Mouse (Mus musculus) ES-Bruce4 (cell line): ENCODE measurements around the gene Tmod1. TPM values are rescaled to one million over a fixed set of nuclear protein-coding genes. Genes with fewer than 3 reads are reported as not detected.

ENCODE experiments used
- H3K27ac ChIP-seq: 2 replicates; pipeline ENCODE4 v1.5.1; 2012; ENCODE audit warnings: low read length, inconsistent platforms; ENCODE audit not compliant: insufficient read depth
- H3K27me3 ChIP-seq: 2 replicates; pipeline ENCODE4 v1.6.1; 2012; ENCODE audit warnings: mild to moderate bottlenecking, low read length, inconsistent platforms; ENCODE audit not compliant: control insufficient read depth, poor library complexity, insufficient read depth, severe bottlenecking
- H3K36me3 ChIP-seq: 2 replicates; pipeline ENCODE4 v1.6.1; 2012; ENCODE audit warnings: inconsistent platforms, mild to moderate bottlenecking, low read length, moderate library complexity; ENCODE audit not compliant: control insufficient read depth, poor library complexity, insufficient read depth, severe bottlenecking
- H3K4me1 ChIP-seq: one replicate; pipeline ENCODE4 v1.8.1; 2011; ENCODE audit warnings: low read length; ENCODE audit not compliant: control insufficient read depth, insufficient read depth
- H3K4me3 ChIP-seq: 2 replicates; pipeline ENCODE4 v1.5.1; 2011; ENCODE audit warnings: low read depth, mild to moderate bottlenecking, low read length
- H3K9ac ChIP-seq: 2 replicates; pipeline ENCODE4 v1.6.1; 2012; ENCODE audit warnings: low read depth, mild to moderate bottlenecking, inconsistent platforms; ENCODE audit not compliant: poor library complexity, severe bottlenecking
- H3K9me3 ChIP-seq: replicated peaks from 2 replicates; pipeline ENCODE4 v1.6.1; 2012; ENCODE audit warnings: mild to moderate bottlenecking, low read length, inconsistent platforms; ENCODE audit not compliant: control insufficient read depth, poor library complexity, insufficient read depth, severe bottlenecking
- CTCF ChIP-seq: IDR thresholded peaks from one replicate; pipeline ENCODE4 v1.8.1; 2011; ENCODE audit warnings: low read depth, low read length
- EP300 ChIP-seq: IDR thresholded peaks from 2 replicates; pipeline ENCODE4 v1.6.1; 2011; ENCODE audit warnings: low read depth, low read length; ENCODE audit not compliant: insufficient read depth
- POLR2A ChIP-seq: IDR thresholded peaks from one replicate; pipeline ENCODE4 v1.8.1; 2011; ENCODE audit warnings: low read length; ENCODE audit not compliant: insufficient read depth
- polyA plus RNA-seq: library from polyadenylated mRNA; stranded (reverse); fragments of >200 nt; gene quantifications from 2 replicates; pipeline ENCODE4 v1.2.4, GENCODE M21; 2011; ENCODE audit warnings: low read depth; ENCODE audit not compliant: missing spikeins, insufficient read depth, insufficient read length

Gene Tmod1
- polyA plus RNA-seq, 1 experiment: 0.72 TPM

- no peaks in the 10 kb centered on the region for H3K4me1 ChIP-seq
- H3K27ac ChIP-seq: no peak overlapping the region
- TF ChIP-seq CTCF (no peak), POLR2A (no peak)
- H3K36me3 ChIP-seq: no peaks in the 10 kb centered on the region
- H3K9me3 ChIP-seq: no peaks in the 10 kb centered on the region
- H3K27me3 ChIP-seq: peaks cover 5% of the 10 kb centered on the region; the same call in 1 of the 2 replicates
- H3K9ac ChIP-seq: no peak overlapping the region
- H3K4me3 ChIP-seq: no peak overlapping the region
Observed at GRCm38 (mm10) chr4:46043361-46043760, 4.6 kb downstream of the Tmod1 start.

- TF ChIP-seq EP300 (no peak), POLR2A (no peak), CTCF (no peak)
- no peak overlapping the region for H3K9ac ChIP-seq
- H3K9me3 ChIP-seq: no peaks in the 10 kb centered on the region
- no peak overlapping the region for H3K4me3 ChIP-seq
- no peaks in the 10 kb centered on the region for H3K27me3 ChIP-seq
- no peaks in the 10 kb centered on the region for H3K4me1 ChIP-seq
- no peaks in the 10 kb centered on the region for H3K36me3 ChIP-seq
- H3K27ac ChIP-seq: no peak overlapping the region
Observed at GRCm38 (mm10) chr4:46047971-46048370, 9.2 kb downstream of the Tmod1 start.

- no peaks in the 10 kb centered on the region for H3K9me3 ChIP-seq
- no peaks in the 10 kb centered on the region for H3K4me1 ChIP-seq
- H3K36me3 ChIP-seq: no peaks in the 10 kb centered on the region
- no peaks in the 10 kb centered on the region for H3K27me3 ChIP-seq
- no peak overlapping the region for H3K4me3 ChIP-seq
- H3K9ac ChIP-seq: no peak overlapping the region
- H3K27ac ChIP-seq: no peak overlapping the region
- TF ChIP-seq EP300 (no peak), POLR2A (no peak), CTCF (no peak)
Observed at GRCm38 (mm10) chr4:46048418-46048817, 9.7 kb downstream of the Tmod1 start.

DNA sequence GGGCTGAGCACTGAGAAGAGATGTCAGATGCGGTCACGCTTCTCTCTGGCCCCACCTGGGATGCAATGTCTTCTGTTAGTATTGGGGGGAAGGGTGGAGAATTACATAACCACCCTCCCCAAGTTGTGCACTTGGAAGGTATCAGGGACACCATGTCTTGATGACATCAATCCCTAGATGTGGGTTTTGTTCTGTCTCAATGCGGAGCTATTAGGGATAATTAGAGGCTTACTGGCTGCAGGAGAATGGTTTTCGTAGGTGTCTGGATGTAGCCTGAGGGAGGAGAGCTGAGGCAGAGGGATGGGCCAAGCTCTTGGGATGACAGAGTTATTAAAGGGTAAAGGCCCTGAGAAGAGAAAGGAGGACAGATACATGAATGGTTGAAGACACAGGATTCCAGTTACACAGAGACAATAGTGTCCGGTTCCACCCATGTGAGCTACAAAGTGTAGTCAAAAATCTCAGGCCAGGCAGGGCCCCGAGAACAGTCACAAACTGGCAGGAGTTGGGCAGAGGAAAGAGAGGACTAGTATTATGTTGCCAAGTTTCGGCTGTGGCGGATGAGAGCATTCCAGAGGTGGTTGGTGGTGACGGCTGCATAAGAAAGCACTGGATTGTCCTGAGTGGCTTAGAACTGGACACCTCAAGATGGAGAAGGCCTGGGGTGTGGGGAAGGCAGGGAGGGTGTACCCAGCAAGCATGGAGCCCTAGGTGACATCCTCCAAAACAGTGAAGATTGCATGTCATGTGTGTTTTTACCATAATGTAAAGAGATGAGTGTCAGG, 14.8 kb downstream of the Tmod1 start:
- no peaks in the 10 kb centered on the region for H3K4me1 ChIP-seq
- H3K27ac ChIP-seq: no peak overlapping the region
- peaks cover 7% of the 10 kb centered on the region for H3K9me3 ChIP-seq
- no peak overlapping the region for H3K9ac ChIP-seq
- no peaks in the 10 kb centered on the region for H3K27me3 ChIP-seq
- H3K36me3 ChIP-seq: no peaks in the 10 kb centered on the region
- no peak overlapping the region for H3K4me3 ChIP-seq
- TF ChIP-seq POLR2A (no peak), CTCF (no peak), EP300 (no peak)

DNA sequence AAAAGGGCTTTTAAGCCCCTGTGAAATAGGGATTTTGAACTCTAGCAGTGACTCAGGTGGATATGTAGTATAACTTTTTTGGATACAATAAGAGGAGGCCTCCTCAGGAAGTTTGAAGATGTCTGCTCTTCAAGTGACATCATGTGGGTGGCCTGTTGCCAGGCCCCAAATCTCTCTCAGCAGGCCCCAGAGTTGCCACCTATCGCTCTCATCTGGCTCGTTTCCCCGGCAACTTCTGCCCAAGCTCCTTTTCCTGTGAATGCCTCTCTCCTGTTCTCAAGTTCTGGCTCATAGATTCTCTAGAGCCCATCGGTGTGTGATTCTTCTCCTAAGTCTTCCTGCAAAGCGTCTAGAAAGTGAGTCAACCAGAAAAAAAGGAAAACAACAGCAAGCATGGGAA, 17.4 kb downstream of the Tmod1 start:
- TF ChIP-seq POLR2A (no peak), EP300 (no peak), CTCF (no peak)
- Histone ChIP-seq H3K9ac (no peak overlapping the region), H3K36me3 (no peaks in the 10 kb centered on the region), H3K4me1 (no peaks in the 10 kb centered on the region), H3K4me3 (no peak overlapping the region), H3K9me3 (peaks cover 7% of the 10 kb centered on the region), H3K27me3 (no peaks in the 10 kb centered on the region), H3K27ac (no peak overlapping the region)

DNA sequence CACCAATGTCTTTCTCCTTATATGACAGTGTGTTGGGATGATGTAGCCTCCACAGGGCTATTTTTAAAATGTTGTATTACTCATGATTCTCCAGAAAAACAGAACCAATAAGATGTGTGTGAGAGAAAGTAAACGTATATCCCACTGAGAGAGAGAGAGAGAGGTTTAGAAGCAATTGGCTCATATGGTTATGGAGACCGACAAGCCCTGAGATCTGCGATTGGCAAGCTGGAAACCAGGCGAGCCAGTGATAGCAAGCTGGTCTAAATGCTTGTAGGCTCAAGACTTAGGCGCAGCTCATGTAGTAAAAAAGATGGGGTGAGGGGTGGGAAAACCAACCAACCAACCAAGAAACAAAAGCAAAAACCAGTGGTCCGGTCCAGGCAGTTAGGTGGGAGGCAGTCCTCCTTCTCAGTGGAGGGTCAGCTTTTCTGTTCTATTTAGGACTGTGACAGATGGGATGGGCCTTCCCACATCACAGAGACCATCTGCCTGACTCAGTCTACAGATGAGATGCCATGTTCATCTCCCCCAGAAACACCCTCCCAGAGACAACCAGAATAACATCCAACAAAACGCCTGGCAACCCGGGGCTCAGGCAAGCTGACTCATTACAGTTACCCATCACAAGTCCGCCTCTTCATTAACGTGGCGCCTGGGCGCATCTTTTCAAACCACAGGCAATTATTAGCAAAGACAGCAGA, 22.7 kb downstream of the Tmod1 start:
- Histone ChIP-seq H3K27me3 (no peaks in the 10 kb centered on the region), H3K4me3 (no peak overlapping the region), H3K27ac (no peak overlapping the region), H3K9ac (no peak overlapping the region), H3K36me3 (no peaks in the 10 kb centered on the region), H3K4me1 (no peaks in the 10 kb centered on the region), H3K9me3 (peaks cover 4% of the 10 kb centered on the region)
- TF ChIP-seq POLR2A (no peak), EP300 (no peak), CTCF (no peak)
